Mouse (Mus musculus) stomach, adult 2 months (tissue): ENCODE results near the gene Sult1c1. TPM values are rescaled to one million over a fixed set of nuclear protein-coding genes. Genes with fewer than 3 reads are reported as not detected.

Experiments
- polyA plus RNA-seq: library from polyadenylated mRNA; depleted of rRNA; stranded (reverse); fragments of >200 nt; gene quantifications from 2 replicates; pipeline ENCODE4 v1.2.3, GENCODE M21; 2012; rRNA removed

Sult1c1 gene
- polyA plus RNA-seq: not detected in 2 replicates

DNA sequence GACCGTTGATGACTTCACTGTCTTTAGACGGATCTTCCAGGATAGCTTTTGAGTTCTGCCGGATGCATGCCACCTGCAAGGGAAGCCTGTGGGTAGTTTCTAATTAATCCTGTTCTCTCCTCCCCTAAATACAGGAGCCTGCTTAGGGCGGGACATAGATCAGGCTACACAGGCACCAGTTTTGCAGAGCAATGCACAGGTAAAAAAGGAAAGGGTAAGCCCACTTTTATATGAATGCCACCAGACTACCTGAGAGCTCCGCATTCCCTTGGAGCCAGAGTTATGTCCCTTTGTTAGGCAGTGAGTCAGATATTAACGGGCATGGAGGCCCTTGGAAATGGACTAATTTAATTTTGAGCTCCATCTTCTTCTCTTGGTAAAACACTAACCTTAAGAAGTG is at the start of gene Sult1c1:
TSS of gene Sult1c1 (minus strand) at position 101 of the 400 bp plus-strand sequence.

Other genes with a start within 250 kb of the Sult1c1 start
- gene Sult1c2, start 144.3 kb downstream of the Sult1c1 start, polyA plus RNA-seq: 10.5 and 23.4 TPM in 2 replicates